Mouse (Mus musculus) layer of hippocampus, adult 9-11 months (tissue): ENCODE measurements at regions not wholly inside any gene's neighbourhood (a gene's known extent, or its start where the extent isn't known, plus 50 kb on each side); places are given as distances from the start of the nearest gene placed in this dataset.

Experiments used
- DNase-seq: peaks from one replicate; pipeline ENCODE4 v3.0.0; 2022

DNA sequence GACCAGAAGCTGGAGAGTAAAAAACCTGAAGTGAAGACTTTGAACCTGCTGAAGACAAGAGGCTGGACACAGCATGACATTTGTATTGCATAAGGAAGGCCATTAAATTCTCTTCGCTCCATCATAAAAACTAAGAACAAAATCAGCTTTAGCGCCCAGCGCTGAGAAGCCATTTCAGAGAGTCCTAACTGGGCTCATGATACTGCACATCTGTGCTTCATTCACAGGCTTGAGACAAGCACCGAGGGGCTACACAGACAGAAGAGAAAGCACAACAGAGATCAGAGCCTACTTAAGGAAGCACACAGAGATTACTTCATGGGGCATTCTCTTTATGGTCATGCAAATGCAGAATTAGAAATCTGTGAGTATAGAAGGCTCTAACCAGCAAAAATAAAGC, 338.2 kb upstream of the G2e3 start:
- DNase-seq = no peak

DNA sequence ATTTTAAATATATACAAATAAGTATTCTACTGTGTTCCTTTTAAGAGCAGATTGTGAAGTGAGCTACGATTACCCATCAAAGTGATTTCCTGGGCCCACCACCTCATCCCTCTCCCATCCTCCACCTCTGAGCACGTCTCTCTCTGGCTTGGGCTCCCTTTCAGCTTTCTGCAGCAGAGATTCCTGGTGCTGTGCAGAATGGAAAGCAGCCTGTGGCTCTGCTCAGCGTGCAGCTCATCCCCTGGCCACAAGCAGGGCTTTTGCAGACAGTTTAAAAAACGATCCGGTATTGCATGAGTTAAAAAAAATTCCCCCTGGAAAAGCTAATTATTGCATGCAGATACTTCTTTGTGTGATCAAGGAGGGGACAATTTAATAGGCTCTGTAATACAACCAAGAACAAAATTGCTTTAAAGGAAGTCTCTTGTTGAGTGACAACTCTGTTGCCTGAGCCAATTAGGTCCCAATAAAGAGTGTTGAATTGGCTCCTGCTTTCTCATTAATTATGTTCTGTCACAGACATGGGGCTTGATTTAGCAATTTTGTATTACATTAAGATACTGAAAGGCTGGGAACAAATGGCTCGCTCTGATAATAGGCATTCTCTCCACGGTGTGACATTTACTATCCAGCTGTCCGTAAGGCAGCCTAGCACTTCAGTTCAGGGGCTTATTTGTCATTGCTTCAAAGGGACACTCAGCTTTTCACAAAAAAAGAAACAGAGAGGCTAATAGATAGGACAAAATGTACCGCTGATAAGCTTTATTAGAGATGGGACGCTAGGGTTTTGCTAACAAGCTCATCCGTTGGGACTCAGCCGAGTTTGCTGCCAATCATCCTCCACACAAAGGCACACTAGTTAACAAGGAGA, 345.9 kb upstream of the G2e3 start:
- peak; percentile 56 for DNase-seq

DNA sequence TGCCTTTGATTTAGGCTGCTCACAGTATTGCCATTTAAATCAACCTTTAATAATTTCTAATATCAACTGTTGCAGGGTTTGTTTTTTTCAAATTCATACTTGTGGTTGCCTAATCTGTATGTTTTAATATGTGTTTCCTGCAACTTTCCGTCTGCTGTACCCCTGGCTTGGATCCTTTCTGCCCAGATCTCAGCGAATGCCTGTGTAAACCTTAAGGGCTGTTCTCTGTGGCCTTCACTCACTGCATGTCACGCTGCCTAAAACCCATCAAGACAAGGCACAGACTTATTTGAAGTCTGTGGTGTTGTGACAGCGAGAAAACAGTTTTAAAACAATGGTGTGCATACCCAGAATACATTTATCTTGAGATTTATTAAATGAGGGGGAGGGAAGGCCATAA, 346.8 kb upstream of the G2e3 start:
- no peak for DNase-seq

DNA sequence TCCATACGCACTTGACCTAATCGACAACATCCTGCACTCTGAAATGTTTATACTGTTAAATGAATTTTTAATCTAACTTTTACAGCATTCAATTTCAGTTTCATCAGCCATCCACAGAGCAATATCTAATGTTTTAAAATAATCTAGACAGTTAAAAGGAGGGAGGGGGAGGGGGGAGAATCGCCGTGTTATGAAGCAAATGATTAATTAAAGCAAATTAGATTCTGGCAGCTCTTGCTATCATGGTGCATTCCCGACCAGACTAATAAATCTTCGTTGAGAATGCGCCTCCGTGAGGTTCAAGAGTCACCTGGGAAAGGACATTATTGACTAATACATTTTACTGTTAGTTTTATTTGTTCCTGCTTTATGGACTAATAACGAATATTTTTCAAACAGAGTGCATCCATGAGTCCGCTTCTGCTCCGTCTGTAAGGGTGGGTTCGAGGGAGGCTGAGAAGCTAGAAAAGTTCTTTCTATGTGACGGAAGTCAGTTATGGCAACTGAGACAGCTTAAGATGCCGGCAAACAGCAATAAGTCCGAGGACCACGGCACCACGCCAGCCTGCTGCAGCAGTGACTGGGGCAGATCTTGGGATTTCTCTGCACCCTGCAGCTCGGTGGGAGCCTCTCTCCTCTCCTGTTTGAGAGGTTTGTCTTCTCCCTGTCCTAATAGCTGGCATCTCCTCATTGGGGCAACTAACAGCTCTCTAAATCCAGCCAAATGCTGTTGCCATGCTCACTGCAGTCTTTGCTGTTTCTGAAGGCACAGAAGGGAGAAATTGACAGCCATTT, 347.4 kb upstream of the G2e3 start:
- no peak for DNase-seq

DNA sequence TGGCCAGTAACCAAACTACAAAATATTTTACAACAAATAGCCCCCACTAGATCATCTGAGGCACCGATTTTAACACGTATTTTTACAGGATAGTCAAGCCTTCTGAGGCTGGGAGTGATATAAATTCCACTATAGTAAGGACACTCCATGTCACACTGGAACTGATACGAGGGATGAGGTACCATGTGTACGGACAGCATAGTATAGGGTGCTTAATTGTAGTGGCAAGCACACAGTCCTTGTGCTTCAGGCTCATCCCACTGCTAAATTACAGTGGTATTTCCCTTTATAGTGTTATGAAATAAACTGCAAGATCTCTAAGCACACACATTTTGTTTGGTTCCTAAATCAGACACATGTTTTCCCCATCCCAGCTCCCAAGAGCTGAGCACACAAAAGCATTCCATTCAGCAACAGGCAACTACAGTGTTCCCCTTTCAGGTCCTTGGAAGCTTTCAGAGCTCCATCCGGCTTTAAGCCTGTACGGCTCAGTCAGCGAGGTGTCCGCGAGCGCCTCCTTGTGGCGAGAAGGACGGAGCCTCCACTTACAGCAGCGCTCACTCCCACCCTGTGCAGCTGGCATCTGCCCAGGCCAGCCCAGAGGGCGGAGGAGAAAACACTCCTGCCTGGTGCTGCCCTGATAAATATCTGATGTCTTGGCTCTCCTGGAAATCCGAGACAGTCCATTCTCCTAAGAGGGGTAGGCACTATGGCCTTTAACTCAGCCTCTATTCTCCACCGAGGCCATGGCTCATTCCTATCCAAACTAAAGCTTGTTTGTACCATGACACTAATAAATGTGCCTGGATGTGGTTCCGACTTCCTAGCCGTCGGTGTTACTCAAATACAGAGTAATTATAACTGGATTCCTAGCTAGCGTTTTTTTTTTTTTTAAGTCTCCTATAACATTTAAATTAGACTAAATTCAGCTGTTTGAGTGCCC, 348.3 kb upstream of the G2e3 start:
- peak; percentile 79 for DNase-seq

DNA sequence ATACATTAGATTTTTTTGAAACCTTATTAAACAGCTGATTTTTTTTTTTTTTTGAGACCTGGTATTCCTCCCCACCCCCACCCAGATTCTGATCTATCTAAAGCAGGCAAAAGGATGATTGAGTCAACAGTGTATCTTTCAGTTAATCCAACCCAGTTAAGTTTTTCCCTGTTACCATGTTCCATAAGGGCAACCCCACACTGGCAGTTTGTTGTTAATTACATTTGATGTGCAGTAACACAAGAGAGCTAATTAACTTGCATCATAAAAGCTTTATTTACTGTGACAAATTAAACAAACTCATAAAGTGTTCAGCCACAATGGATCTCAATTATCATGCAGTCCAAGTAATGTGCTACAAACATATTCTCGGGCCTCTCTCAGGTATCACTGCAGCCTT, 346.8 kb upstream of the Prkd1 start:
- no peak for DNase-seq

DNA sequence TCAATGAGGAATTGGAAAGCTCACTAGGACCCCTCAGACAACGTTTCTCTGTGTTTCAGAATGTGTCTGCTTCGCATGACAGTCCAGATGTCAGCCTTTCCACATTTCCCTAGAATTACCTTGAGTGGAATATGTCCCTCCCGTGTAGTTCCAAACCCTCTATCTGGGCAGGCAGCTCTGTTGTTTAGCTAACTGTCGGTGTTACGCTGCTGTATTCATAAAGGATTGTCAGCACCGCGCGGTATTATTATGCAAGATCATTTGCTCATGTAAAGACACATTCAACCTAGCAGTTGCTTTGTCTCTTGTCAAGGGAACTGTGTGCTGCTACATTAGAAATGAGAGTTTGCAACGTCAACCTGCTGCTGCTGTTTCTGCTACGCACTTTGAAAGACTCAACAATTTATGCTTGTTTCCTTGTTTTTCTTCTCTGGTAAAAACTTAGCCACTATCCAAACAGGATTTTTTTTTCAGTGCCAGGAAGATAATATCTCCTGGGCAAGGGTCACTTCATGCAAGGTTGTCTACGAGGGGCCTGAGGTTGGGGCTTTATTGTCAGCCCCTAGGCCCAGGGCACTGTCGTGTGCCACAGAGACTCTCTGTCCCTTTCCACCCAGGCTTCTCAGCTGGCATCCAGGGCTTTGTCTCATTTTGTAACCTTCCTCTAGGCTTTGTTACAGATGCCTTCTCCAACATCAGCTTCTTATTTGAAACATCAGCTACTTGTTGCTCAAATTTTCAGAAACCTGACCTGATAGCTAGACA, 340.8 kb upstream of the Prkd1 start:
- DNase-seq = no peak

DNA sequence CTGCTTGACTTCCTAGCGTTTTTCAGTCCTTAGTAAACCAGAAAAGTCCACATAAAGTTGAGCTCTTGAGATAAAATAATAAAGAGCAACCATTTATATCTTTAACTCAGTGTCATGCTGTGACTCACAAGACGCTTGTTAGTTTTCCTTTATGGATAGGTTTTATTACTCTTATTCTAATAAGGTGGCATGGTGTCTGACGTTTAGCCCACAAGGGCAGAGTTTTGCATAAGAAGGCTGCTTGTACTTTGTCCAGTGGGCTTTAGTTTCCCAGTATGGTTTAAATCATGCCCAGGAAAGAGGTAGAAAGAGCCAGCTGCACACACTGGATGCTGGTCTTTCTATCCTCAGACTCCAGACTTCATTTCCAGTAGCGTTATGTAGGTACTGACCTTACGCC, 332.4 kb upstream of the Prkd1 start:
- no peak for DNase-seq

DNA sequence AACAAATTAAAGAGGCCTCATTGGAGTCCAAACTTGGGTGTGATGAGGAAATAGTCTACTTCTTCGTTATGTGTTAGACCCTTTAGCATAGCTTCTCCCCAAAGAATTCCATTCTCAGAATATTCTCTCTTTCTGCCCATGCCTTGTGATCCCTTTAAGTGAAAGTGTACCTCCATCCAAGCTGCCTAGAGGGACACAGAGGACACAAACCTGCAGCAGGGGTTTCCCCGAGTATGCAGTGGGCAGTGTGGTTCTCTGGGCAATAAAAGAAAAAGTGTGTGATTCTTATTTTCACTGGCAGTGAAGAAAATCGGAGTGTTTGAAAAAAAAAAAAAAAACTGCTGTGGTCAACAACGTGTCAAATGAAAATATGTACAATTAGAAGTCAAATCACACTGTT, 331.9 kb upstream of the Prkd1 start:
- DNase-seq = no peak

DNA sequence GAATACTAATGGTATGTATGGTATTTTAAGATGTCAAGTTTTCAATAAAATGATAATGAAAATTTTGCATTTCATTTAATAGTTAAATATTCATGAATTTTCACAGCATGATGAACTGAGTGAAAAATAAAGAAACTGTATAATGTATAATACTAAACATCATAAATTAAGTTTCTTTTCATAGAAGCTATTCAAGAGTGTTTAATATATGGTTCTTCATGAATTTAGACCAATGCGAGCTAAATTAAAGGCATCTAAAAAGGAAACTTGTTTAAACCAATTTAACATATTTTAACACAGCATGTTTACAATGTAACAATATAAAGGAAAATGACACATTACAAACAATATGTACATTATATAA, 321.8 kb upstream of the Prkd1 start:
- no peak for DNase-seq

DNA sequence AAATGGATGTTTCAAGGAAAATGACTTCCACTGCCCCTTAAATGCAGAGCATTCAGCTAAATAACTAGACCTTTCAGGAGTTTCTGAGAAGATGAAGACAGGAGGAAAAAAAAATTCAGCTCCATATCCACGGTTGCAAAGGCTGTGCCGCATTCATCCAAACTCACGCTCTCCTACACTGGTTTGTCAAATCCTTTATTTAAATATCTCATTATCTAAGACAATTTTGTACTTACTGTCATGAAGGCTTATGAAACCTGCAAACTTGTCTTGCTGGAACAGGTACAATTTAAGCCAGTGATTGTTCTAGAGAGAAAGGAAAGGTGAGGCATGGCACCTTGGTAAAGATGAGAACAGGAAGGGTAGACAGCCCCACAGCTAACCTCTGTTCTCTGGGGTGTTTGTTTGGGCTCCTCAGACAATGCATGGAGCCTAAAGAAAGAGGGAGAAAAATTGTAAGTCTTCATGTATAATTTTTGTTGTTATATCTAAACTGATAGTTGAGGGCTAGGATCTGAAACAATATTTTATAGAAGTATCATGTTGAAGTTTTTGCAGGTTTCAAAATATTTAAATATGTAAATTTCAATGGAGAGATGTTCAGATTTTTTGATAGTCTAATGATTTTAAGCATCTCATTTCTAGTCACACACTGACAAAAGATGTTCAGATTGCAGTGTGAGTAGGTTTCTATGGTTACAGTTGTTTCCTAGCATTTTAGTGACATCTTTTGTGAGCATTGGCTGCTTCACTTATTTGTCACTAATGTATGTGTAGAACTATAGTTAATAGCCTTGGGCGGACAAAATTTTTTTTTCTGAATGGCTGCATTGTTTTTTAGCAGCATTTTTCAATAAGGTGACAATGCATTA, 321.2 kb upstream of the Prkd1 start:
- no peak for DNase-seq

DNA sequence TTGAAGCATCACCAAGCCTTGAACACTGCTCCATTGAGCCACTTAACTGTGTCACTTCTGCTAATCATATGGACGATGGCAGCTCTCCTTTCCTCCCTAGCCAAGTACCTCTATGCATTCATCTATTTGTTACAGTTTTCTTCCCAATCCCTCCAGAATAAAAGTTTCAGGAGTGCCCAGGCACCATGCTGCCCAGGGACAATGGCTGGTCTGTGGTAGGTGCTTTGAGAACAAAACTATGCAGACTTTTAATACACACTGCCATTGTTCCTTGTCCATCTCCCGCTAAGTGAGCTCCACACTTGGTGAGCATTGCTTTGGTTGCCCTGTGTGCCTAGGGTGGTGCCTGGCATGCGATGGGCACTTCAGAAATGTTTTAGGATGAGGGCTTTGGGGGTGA, 320.5 kb upstream of the Prkd1 start:
- DNase-seq = no peak

DNA sequence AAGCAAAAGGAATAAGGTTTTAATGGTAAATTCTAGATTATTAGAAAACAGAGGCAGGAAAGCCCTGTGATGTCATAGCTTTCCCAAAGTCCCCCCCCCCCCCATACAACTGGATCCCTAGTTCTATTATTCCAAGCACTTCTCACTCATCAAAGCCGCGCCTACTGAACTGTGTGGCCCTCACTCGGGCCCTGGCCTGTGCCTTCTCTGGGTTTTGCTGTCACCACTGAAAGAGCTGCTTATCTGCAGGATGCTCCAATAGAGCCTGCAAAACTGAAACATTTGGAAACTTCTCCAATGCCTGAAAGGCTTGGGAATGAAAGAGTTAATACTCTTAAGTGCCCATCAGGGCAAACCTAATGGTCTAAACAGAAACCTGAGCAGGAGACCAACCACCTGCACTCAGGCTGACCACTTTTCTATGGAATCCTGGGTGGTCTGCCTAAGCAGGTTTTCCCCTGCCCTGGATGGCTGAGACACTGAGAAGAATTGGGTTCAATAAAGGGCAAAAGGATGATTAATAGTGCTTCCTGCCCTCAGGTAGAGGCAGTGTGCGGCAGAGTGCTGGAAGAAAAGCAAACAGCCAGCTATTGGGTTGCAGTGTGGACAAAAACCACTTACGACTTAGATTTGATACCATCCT, 318.4 kb upstream of the Prkd1 start:
- no peak for DNase-seq

DNA sequence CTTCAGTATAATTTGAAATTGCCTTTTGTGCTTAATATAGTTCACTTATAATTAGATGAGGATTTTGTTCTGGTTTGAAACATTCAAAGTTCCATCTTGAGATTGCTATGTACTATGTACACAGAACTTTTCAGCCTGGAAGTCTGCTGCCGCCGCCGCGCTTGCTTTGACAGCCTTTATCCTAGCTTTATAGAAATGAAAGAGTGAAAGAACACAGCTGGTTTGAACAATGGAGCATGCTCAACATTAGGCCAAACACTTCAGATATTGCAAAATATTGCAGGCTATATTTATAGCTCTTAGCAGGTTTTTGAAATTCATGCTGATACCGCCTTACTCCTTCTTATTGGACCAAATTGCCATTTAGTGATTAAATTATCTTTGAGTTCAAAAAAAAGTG, 305.1 kb upstream of the Prkd1 start:
- DNase-seq = no peak

DNA sequence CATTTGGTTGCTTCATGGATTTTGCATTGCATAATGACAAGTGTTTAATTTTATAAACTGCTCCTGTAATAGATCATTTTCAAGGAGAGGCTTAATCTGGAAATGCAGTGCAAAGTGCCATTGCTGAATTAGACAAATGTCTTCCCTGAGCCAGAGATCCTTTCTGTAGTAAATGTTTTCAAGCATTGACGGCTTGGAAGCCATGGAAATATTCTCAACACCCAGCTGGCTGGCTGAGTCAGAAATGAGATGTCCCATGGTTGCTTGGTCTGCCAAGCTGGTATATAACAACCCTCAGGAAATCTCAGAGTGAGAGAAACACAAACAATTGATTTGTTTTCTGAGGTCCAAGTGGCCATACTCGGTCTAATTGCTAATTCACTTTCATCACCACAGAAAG, 298.1 kb upstream of the Prkd1 start:
- peak; percentile 50 for DNase-seq

DNA sequence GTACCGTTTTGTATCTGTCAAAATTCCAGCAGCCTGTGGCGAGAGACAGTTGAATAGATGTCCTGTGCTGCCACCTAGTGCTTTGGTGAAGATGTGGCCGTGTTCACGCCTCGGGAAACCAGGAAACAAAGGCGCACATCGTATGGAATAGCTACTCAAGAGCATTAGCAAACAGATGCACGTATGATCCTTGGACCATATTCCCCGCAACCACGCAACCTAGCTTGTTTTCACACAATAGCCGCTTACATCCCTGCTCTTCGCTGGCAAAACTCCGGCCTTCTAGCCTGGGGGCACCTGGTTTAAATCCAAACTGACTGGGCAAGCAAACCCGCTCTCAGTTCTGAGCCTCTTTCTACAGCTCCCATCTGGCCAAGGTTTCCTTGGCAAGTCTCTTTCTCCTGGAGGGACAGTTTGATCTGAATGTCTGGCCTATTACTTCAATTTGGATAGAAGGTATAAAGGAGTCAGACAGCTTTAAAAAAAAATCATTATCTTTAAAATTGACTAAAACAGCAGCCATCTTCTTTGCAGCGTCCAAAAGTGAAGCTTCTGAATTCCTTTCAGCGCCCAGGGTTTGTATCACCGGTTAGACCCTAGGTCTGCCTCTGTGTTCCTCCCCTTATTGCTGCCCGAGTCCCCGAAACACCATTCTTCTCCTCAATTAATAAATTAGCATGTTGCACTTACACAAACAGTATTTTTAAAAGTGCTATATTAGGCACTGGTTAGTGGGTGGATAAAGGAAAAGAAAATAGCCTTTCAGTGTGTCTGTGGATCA, 295.0 kb upstream of the Prkd1 start:
- peak; percentile 81 for DNase-seq

DNA sequence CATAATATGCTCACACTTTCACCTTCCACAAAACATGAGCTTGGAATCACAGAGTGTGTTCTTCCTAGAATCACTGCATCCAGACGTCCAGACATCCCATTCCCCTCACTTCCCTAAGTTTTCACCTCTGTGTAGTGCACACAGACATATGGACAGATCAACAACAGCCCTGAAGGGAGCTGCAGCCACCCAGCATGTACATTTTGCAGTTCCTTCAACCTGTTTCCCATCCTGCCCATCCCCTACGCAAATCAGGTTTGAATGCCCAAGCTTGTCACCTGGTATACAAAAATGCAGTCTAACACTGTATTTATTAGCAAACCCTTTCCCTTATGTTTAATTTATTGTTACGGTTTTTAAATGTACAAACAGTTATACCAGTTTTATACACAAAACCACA, 294.4 kb upstream of the Prkd1 start:
- DNase-seq = no peak

DNA sequence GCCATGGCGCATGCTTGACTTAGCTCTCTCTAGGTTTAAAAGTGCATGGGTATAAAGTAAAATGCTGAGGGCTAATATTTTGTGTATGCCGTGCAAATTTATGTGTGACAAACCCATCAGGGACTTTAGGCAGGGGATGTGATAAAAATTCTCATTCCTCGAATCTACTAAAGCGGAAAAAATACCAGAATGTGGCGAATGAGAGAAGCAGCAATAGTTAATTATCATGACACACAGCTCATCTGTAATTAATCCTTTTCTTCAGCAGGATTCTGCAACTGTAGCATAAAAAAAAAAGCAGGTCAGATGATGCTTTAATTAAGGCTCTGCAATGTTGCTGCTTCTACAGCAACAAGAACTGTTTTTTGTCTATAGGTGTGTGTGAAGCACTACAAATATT, 286.6 kb upstream of the Prkd1 start:
- no peak for DNase-seq

DNA sequence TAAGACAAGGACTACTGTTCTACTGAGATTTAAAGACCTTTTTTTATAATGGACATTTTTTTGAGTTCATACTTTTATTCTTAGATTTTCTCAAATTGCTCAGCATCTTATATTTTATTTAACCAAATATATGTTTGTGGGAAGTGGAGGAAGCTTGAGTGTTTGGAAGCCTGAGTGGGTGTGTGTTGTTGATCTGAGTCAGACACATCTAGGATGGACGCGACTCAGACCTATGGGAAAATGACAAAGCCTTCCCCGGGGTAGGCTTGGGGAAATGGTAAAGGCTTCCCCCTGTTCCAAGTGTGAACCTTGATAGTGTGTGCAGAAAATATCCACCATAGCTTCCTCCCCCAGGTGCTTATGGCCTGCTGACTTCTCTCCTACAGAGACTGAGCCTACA, 283.6 kb upstream of the Prkd1 start:
- DNase-seq = no peak

DNA sequence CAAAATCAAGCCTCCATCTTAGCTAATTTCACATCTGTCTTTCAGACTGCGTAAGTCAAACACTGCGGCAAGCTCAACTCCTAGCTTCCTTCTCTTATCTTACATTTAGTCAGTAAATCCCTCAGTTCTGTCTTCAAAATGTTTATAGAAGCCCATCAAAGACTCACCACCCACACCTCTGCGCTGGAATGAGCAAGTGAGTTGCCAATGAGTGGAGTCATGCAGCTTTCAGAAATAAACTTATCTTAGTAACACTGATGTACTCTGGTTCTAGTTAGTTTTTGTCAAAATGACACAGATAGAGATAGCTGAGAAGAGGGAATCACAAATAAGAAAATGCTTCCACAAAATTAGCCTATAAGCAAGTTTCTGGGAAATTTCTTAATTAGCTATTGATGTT, 280.7 kb upstream of the Prkd1 start:
- no peak for DNase-seq
